Mouse (Mus musculus) liver, embryonic 14.5 days (tissue): ENCODE measurements around the gene A730049H05Rik. TPM values are rescaled to one million over a fixed set of nuclear protein-coding genes. Genes with fewer than 3 reads are reported as not detected.

ENCODE experiments used
- ATAC-seq: fragments of 200-750 bp; cut with Nextera tagmentation; 2 replicates; pipeline ENCODE4 v1.8.0; 2017; ENCODE audit warnings: moderate number of reproducible peaks, mild to moderate bottlenecking, moderate library complexity; ENCODE audit not compliant: insufficient read depth
- DNase-seq, 3 experiments: peaks; one replicate each; pipeline ENCODE4 v3.0.0-alpha.2; 2012 to 2013; ENCODE audit warnings: low read depth in 3 of 3, low spot score in 3 of 3
- H3K27ac ChIP-seq: fragments of 300-500 bp; sonication (generic); 2 replicates; pipeline ENCODE4 v1.5.1; 2014; ENCODE audit warnings: moderate library complexity, mild to moderate bottlenecking, control low read depth, inconsistent platforms
- H3K27me3 ChIP-seq: fragments of 300-500 bp; sonication (generic); 2 replicates; pipeline ENCODE4 v1.6.1; 2014; ENCODE audit warnings: mild to moderate bottlenecking, low read length, moderate library complexity; ENCODE audit not compliant: control insufficient read depth, insufficient read depth
- H3K36me3 ChIP-seq: fragments of 300-500 bp; sonication (generic); replicated peaks from 2 replicates; pipeline ENCODE4 v1.6.1; 2014; ENCODE audit warnings: low read depth; ENCODE audit not compliant: control insufficient read depth, insufficient read depth
- H3K4me1 ChIP-seq, 2 experiments: fragments of 200-500 bp in 1 of 2; fragments of 300-500 bp in 1 of 2; sonication (generic) in 1 of 2; replicated peaks; 2 replicates each; pipeline ENCODE4 v1.6.1; 2012 to 2014; ENCODE audit warnings: antibody characterized with exemption in 1 of 2, inconsistent platforms in 1 of 2, low read length in 1 of 2; ENCODE audit not compliant: control insufficient read depth in 2 of 2, insufficient read depth in 2 of 2
- H3K4me2 ChIP-seq: fragments of 300-500 bp; sonication (generic); 2 replicates; pipeline ENCODE4 v1.6.1; 2014; ENCODE audit warnings: low read depth, mild to moderate bottlenecking, control low read depth, moderate library complexity
- H3K4me3 ChIP-seq, 2 experiments: fragments of 200-500 bp in 1 of 2; fragments of 300-500 bp in 1 of 2; sonication (generic) in 1 of 2; 2 replicates each; pipeline ENCODE4 v1.5.1; 2012 to 2014; ENCODE audit warnings: low read depth in 2 of 2, low read length in 2 of 2, mild to moderate bottlenecking in 2 of 2, control low read depth in 1 of 2, inconsistent platforms in 1 of 2, moderate library complexity in 1 of 2; ENCODE audit not compliant: insufficient read depth in 1 of 2
- H3K9ac ChIP-seq: fragments of 300-500 bp; sonication (generic); replicated peaks from 2 replicates; pipeline ENCODE4 v1.6.1; 2014; ENCODE audit warnings: mild to moderate bottlenecking, control low read depth, moderate library complexity
- H3K9me3 ChIP-seq: fragments of 300-500 bp; sonication (generic); 2 replicates; pipeline ENCODE4 v1.6.1; 2016; ENCODE audit warnings: low read length, mixed read lengths; ENCODE audit not compliant: control insufficient read depth
- CTCF ChIP-seq: IDR thresholded peaks from 2 replicates; pipeline ENCODE4 v1.5.1; 2016; ENCODE audit warnings: antibody characterized with exemption, low read depth, control low read depth
- EP300 ChIP-seq: IDR thresholded peaks from 2 replicates; pipeline ENCODE4 v1.6.1; 2016; ENCODE audit warnings: antibody characterized with exemption, low read depth
- WGBS: fragments of 180-500 bp; shearing (Covaris S2); extraction: QIAGEN DNeasy Blood & Tissue Kit; methylation state at CpG from one replicate; pipeline ENCODE4 v1.1.7; 2014; ENCODE audit not compliant: insufficient replicate concordance; 5-methylcytosine and 5-hydroxymethylcytosine counted together
- polyA plus RNA-seq, 2 experiments: library from polyadenylated mRNA; depleted of rRNA in 1 of 2; stranded (reverse) in 1 of 2; unstranded in 1 of 2; fragments of >200 nt; fragmentation: Nextera tagmentation in 1 of 2; extraction: Ambion mirVana in 1 of 2; gene quantifications; 2 replicates each; pipeline versions ENCODE4 v1.2.1 to v1.2.3; 2012 to 2014

A730049H05Rik gene
- polyA plus RNA-seq, 2 experiments, result 0.02 to 0.22 TPM

DNA sequence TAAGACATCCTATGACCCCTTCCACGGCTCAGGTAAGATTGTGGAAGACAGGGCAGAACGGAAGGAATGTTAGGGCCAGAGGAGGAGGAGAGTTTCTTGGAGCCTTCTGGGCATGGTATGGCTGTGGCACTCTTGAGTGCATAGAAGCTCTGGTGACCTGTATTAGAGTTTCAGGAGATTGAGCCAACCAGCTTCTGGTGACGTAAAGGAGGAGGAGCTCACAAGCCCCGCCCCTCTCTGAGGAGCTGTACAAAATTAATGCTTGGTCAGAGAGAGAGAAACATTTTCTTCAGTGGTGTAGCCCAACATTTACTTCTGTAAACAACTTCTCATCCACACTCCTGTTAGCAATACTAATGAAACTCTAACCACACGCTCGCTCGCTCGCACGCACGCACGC, 13.9 kb upstream of the A730049H05Rik start:
- no peak for DNase-seq
- TF ChIP-seq CTCF, result no peak
- no peak for TF ChIP-seq EP300
- no peak overlapping the region for H3K4me2 ChIP-seq

GRCm38 (mm10) chr6:92803213-92803612, 13.1 kb upstream of the A730049H05Rik start:
- Histone ChIP-seq H3K4me3 (no peak overlapping the region), H3K4me1 (no peaks in the 10 kb centered on the region), H3K27ac (no peak overlapping the region), H3K4me2 (no peak overlapping the region), H3K27me3 (no peaks in the 10 kb centered on the region), H3K36me3 (no peaks in the 10 kb centered on the region), H3K9ac (no peak overlapping the region), H3K9me3 (no peaks in the 10 kb centered on the region)
- whole genome bisulfite sequencing, result 54% methylated on average over 6 of the region's 6 CpGs
- TF ChIP-seq CTCF, result no peak
- no peak for TF ChIP-seq EP300
- no peak for ATAC-seq
- no peak for DNase-seq

More for the DNA sequence above, 13.9 kb upstream of the A730049H05Rik start:
- H3K27me3 ChIP-seq, result no peaks in the 10 kb centered on the region
- no peaks in the 10 kb centered on the region for H3K4me1 ChIP-seq
- no peak overlapping the region for H3K27ac ChIP-seq
- no peaks in the 10 kb centered on the region for H3K9me3 ChIP-seq
- H3K4me3 ChIP-seq, result no peak overlapping the region
- 81% methylated on average over 11 of the region's 11 CpGs for WGBS
- no peaks in the 10 kb centered on the region for H3K36me3 ChIP-seq
- no peak overlapping the region for H3K9ac ChIP-seq
- ATAC-seq, result no peak

- WGBS, result 63% methylated on average over 3 of the region's 3 CpGs
- DNase-seq (no peak), ATAC-seq (no peak)
Observed at GRCm38 (mm10) chr6:92804254-92804971, 11.9 kb upstream of the A730049H05Rik start.

GRCm38 (mm10) chr6:92809818-92810217, 6.5 kb upstream of the A730049H05Rik start:
- DNase-seq (no peak), ATAC-seq (no peak)
- 58% methylated on average over 3 of the region's 3 CpGs for WGBS
- TF ChIP-seq CTCF (no peak), EP300 (no peak)
- Histone ChIP-seq H3K4me1 (no peaks in the 10 kb centered on the region), H3K4me2 (no peak overlapping the region), H3K27ac (no peak overlapping the region), H3K27me3 (no peaks in the 10 kb centered on the region), H3K36me3 (no peaks in the 10 kb centered on the region), H3K9me3 (no peaks in the 10 kb centered on the region), H3K9ac (no peak overlapping the region), H3K4me3 (no peak overlapping the region)

More at GRCm38 (mm10) chr6:92804254-92804971, 11.9 kb upstream of the A730049H05Rik start:
- no peaks in the 10 kb centered on the region for H3K27me3 ChIP-seq
- TF ChIP-seq CTCF (no peak), EP300 (no peak)
- no peaks in the 10 kb centered on the region for H3K4me1 ChIP-seq
- H3K4me3 ChIP-seq, result no peak overlapping the region
- H3K27ac ChIP-seq, result no peak overlapping the region
- H3K9ac ChIP-seq, result no peak overlapping the region
- no peak overlapping the region for H3K4me2 ChIP-seq
- no peaks in the 10 kb centered on the region for H3K36me3 ChIP-seq
- H3K9me3 ChIP-seq, result no peaks in the 10 kb centered on the region

- no peak for TF ChIP-seq CTCF
- TF ChIP-seq EP300, result no peak
- 62% methylated on average over 2 of the region's 2 CpGs for WGBS
- Histone ChIP-seq H3K9ac (no peak overlapping the region), H3K36me3 (no peaks in the 10 kb centered on the region), H3K4me2 (no peak overlapping the region), H3K4me3 (no peak overlapping the region), H3K9me3 (no peaks in the 10 kb centered on the region), H3K4me1 (no peaks in the 10 kb centered on the region), H3K27ac (no peak overlapping the region), H3K27me3 (no peaks in the 10 kb centered on the region)
- DNase-seq (no peak), ATAC-seq (no peak)
Observed at GRCm38 (mm10) chr6:92810628-92811027, 5.7 kb upstream of the A730049H05Rik start.
